Mouse (Mus musculus): ENCODE results near the gene Olfr1417.

- TF ChIP-seq CTCF (IDR thresholded peaks at IDR 0.05; ENCODE audit: insufficient read depth, low read depth, low read length) (no peak), POLR2A (IDR thresholded peaks at IDR 0.05; ENCODE audit: insufficient read depth, low read depth, low read length) (no peak)
Measured at GRCm38 (mm10) chr19:11811688-11812365, 27.2 kb downstream of the Olfr1417 start.
